Mouse (Mus musculus): Measurements from ENCODE around the gene Sit1. TPM values are rescaled to one million over a fixed set of nuclear protein-coding genes. Genes with fewer than 3 reads are reported as not detected.

The Sit1 gene
- total RNA-seq, 2 experiments from 2014 or later = not detected

Other genes with a start within 250 kb of the Sit1 start
- gene Atp8b5, start 216.6 kb downstream of the Sit1 start, total RNA-seq (2021) = under 1 TPM; 0.22 to 0.53 TPM
- 100 to 1,000 TPM; 128 to 142 TPM for gene Rusc2, start 101.8 kb downstream of the Sit1 start, total RNA-seq (2021)
- under 1 TPM; 0.33 to 0.74 TPM for gene Fam166b, start 54.6 kb downstream of the Sit1 start, total RNA-seq (2021)
- 10 to 100 TPM; 63.7 to 69.4 TPM for gene Tesk1, start 41.8 kb downstream of the Sit1 start, total RNA-seq (2021)
- under 1 TPM in 1 of 2 experiments, not detected in 1; 0.36 TPM for gene Cd72, start 29.1 kb downstream of the Sit1 start, total RNA-seq (2021)
- 10 to 100 TPM; 23.0 to 29.0 TPM for gene Ccdc107, start 9.2 kb upstream of the Sit1 start, total RNA-seq (2021)
- 1 to 10 TPM; 1.4 to 2.1 TPM for gene Arhgef39, start 16.0 kb upstream of the Sit1 start, total RNA-seq (2021)
- under 1 TPM; 0.27 to 0.44 TPM for gene Car9, start 23.2 kb upstream of the Sit1 start, total RNA-seq (2021)
- 1 to 10 TPM; 6.0 to 7.6 TPM for gene Tpm2, start 40.0 kb upstream of the Sit1 start, total RNA-seq (2021)
- 10 to 100 TPM; 68.9 to 69.2 TPM for gene Creb3, start 78.6 kb upstream of the Sit1 start, total RNA-seq (2021)
- 10 to 100 TPM; 53.6 to 60.4 TPM for gene Tln1, start 79.0 kb upstream of the Sit1 start, total RNA-seq (2021)
- 10 to 100 TPM; 47.7 to 56.3 TPM for gene Rgp1, start 95.0 kb upstream of the Sit1 start, total RNA-seq (2021)
- 10 to 100 TPM; 67.8 to 71.5 TPM for gene Gba2, start 95.1 kb upstream of the Sit1 start, total RNA-seq (2021)
- gene Msmp, start 100.8 kb upstream of the Sit1 start, total RNA-seq (2021) = not detected
- 10 to 100 TPM; 38.5 to 43.3 TPM for gene Npr2, start 148.2 kb upstream of the Sit1 start, total RNA-seq (2021)
- gene Spag8, start 169.9 kb upstream of the Sit1 start, total RNA-seq (2021) = under 1 TPM; 0.68 to 0.75 TPM
- gene Hint2, start 172.7 kb upstream of the Sit1 start, total RNA-seq (2021) = 10 to 100 TPM; 32.7 to 36.7 TPM
- gene Tmem8b, start 185.2 kb upstream of the Sit1 start, total RNA-seq (2021) = 10 to 100 TPM; 66.6 to 75.5 TPM
- gene Fam221b, start 185.4 kb upstream of the Sit1 start, total RNA-seq (2021) = 1 to 10 TPM; 1.3 to 1.8 TPM
- gene Olfr70, start 217.1 kb upstream of the Sit1 start, total RNA-seq (2021) = not detected
- gene Olfr71, start 226.5 kb upstream of the Sit1 start, total RNA-seq (2021) = not detected
- under 1 TPM; 0.64 to 0.68 TPM for gene Hrct1, start 243.5 kb upstream of the Sit1 start, total RNA-seq (2021)
- under 1 TPM; 0.48 to 0.53 TPM for gene Spaar, start 246.3 kb upstream of the Sit1 start, total RNA-seq (2021)